Mouse (Mus musculus) left cerebral cortex, postnatal 10 days (tissue): ENCODE measurements around the gene Tmem230. TPM values are rescaled to one million over a fixed set of nuclear protein-coding genes. Genes with fewer than 3 reads are reported as not detected.

Experiments
- DNase-seq, 2 experiments: peaks; one replicate each; pipeline ENCODE4 v3.0.0; 2021 to 2022; ENCODE audit warnings: low spot score in 2 of 2, mixed read lengths in 1 of 2; ENCODE audit errors: extremely low spot score in 1 of 2
- intact Hi-C: fragments of 180-260 bp; cut with DNase I; formaldehyde crosslinking; loops from one replicate; pipeline ENCODE4 v1.15.1; 2025
- total RNA-seq, 2 experiments: library from RNA; stranded (reverse); gene quantifications; 2 replicates each; pipeline ENCODE4 v1.2.3; 2021

Tmem230 gene
- total RNA-seq, 2 experiments from 2014 or later, result 27.0 to 30.2 TPM

- intact Hi-C loops, result no loop called here
- DNase-seq, result no peak
These were observed 30.8 kb upstream of the Tmem230 start for GRCm38 (mm10) chr2:132278273-132278853.

- intact Hi-C loops, result no loop called here
- DNase-seq, result no peak
These were observed 28.6 kb upstream of the Tmem230 start for GRCm38 (mm10) chr2:132276249-132276648.

GRCm38 (mm10) chr2:132275527-132275926 lies 27.9 kb upstream of the Tmem230 start:
- DNase-seq, result no peak
- intact Hi-C loops, result no loop called here

- no peak for DNase-seq
- intact Hi-C loops, result no loop called here
These were observed 25.2 kb upstream of the Tmem230 start for GRCm38 (mm10) chr2:132272694-132273389.

GRCm38 (mm10) chr2:132270331-132270951 lies 22.8 kb upstream of the Tmem230 start:
- intact Hi-C loops, result no loop called here
- DNase-seq, result no peak

GRCm38 (mm10) chr2:132269217-132269616 lies 21.6 kb upstream of the Tmem230 start:
- DNase-seq, result no peak
- intact Hi-C loops, result no loop called here

GRCm38 (mm10) chr2:132266086-132266485 lies 18.5 kb upstream of the Tmem230 start:
- intact Hi-C loops, result no loop called here
- DNase-seq, result no peak

- intact Hi-C loops, result no loop called here
- no peak for DNase-seq
These were observed 17.6 kb upstream of the Tmem230 start for GRCm38 (mm10) chr2:132265196-132265595.

GRCm38 (mm10) chr2:132264266-132264710 lies 16.7 kb upstream of the Tmem230 start:
- DNase-seq, result no peak
- intact Hi-C loops, result loop anchor here (5.0 kb wide), 1 partner anchor 48 kb away; no protein-coding TSS in a partner anchor

- intact Hi-C loops, result loop anchor here (5.0 kb wide), 1 partner anchor 49 kb away; no protein-coding TSS in a partner anchor
- DNase-seq, result no peak
These were observed 16.0 kb upstream of the Tmem230 start for GRCm38 (mm10) chr2:132263421-132264265.

- intact Hi-C loops, result loop anchor here (5.0 kb wide), 1 partner anchor 49 kb away; no protein-coding TSS in a partner anchor
- peak; percentile 99 for DNase-seq
These were observed 15.3 kb upstream of the Tmem230 start, which contains the start of gene Cds2 for GRCm38 (mm10) chr2:132262879-132263398. Gene Cds2 (plus strand): TSS chr2:132263148.

GRCm38 (mm10) chr2:132262175-132262574 lies 14.6 kb upstream of the Tmem230 start:
- no peak for DNase-seq
- intact Hi-C loops, result loop anchor here (5.0 kb wide), 1 partner anchor 50 kb away; no protein-coding TSS in a partner anchor

- no peak for DNase-seq
- intact Hi-C loops, result loop anchor here (5.0 kb wide), 1 partner anchor 52 kb away; no protein-coding TSS in a partner anchor
These were observed 13.0 kb upstream of the Tmem230 start for GRCm38 (mm10) chr2:132260601-132261000.

GRCm38 (mm10) chr2:132257350-132258068 lies 9.9 kb upstream of the Tmem230 start:
- DNase-seq, result no peak
- intact Hi-C loops, result no loop called here

- DNase-seq, result no peak
- intact Hi-C loops, result no loop called here
These were observed 6.0 kb upstream of the Tmem230 start for GRCm38 (mm10) chr2:132253603-132254002.

- intact Hi-C loops, result no loop called here
These were observed 5.2 kb upstream of the Tmem230 start, which contains the start of gene Pcna for GRCm38 (mm10) chr2:132252542-132253528. Gene Pcna (minus strand): TSS chr2:132253314.

GRCm38 (mm10) chr2:132251911-132252310 lies 4.3 kb upstream of the Tmem230 start:
- intact Hi-C loops, result no loop called here
- DNase-seq, result no peak

More at GRCm38 (mm10) chr2:132252542-132253528, 5.2 kb upstream of the Tmem230 start, which contains the start of gene Pcna:
- DNase-seq, result peak; percentile 96 to 98
